Mouse (Mus musculus) testis, adult 2 months (tissue): ENCODE results near the gene Ntrk1.

Source experiments
- CTCF ChIP-seq: fragments of 200-500 bp; IDR thresholded peaks from 2 replicates; pipeline ENCODE4 v1.5.1; 2012; ENCODE audit warnings: low read depth, mild to moderate bottlenecking, inconsistent platforms, low read length, moderate library complexity; ENCODE audit not compliant: control insufficient read depth, insufficient read depth, insufficient replicate concordance
- POLR2A ChIP-seq: fragments of 200-500 bp; IDR thresholded peaks from 2 replicates; pipeline ENCODE4 v1.6.1; 2012; ENCODE audit warnings: low read depth, mild to moderate bottlenecking, inconsistent platforms, low read length, moderate library complexity; ENCODE audit not compliant: control insufficient read depth

DNA sequence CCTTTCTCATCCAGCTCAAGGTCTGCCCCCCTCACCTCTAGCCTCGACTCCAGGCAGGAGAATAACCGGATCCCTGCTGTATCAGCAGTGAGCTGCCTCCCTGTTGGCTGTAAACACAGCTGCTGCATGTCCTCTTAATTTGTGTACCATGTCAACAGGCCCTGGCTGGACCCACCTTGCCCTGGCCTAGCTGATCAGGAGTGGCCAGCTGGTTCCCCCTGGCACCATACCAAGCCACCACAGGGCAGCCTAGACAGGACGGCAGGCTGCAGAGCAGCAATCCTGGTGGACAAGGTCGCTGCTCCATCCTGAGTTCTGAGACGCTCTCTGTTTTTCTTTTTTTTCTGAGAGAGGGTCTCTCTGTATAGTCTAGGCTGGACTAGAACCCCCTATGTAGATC, 6.7 kb upstream of the Ntrk1 start:
- TF ChIP-seq CTCF = no peak
- no peak for TF ChIP-seq POLR2A
